Mouse (Mus musculus): ENCODE measurements around the gene Trpm6. TPM values are rescaled to one million over a fixed set of nuclear protein-coding genes. Genes with fewer than 3 reads are reported as not detected.

Gene Trpm6
- total RNA-seq, 2 experiments from 2014 or later: not detected

- no peak for DNase-seq (ENCODE audit: low spot score in 2 of 2)
These were observed 138.8 kb downstream of the Trpm6 start for GRCm38 (mm10) chr19:18888491-18889116.

- no peak for DNase-seq (ENCODE audit: low spot score in 2 of 2)
These were observed 139.4 kb downstream of the Trpm6 start for GRCm38 (mm10) chr19:18889117-18889627.

- DNase-seq (ENCODE audit: low spot score in 2 of 2): no peak
These were observed 139.8 kb downstream of the Trpm6 start for GRCm38 (mm10) chr19:18889632-18890031.

- DNase-seq (ENCODE audit: low spot score in 2 of 2): peak in 1 of 2 experiments; percentile 6
These were observed 140.4 kb downstream of the Trpm6 start for GRCm38 (mm10) chr19:18890216-18890615.

GRCm38 (mm10) chr19:18898238-18898637 is 148.5 kb downstream of the Trpm6 start:
- DNase-seq (ENCODE audit: low spot score in 2 of 2): no peak

GRCm38 (mm10) chr19:18902041-18902693 is 152.4 kb downstream of the Trpm6 start:
- DNase-seq (ENCODE audit: low spot score in 2 of 2): no peak

GRCm38 (mm10) chr19:18902694-18903067 is 152.9 kb downstream of the Trpm6 start:
- no peak for DNase-seq (ENCODE audit: low spot score in 2 of 2)

- no peak for DNase-seq (ENCODE audit: low spot score in 2 of 2)
These were observed 155.7 kb downstream of the Trpm6 start for GRCm38 (mm10) chr19:18905511-18905910.

- no peak for DNase-seq (ENCODE audit: low spot score in 2 of 2)
These were observed 159.9 kb downstream of the Trpm6 start for GRCm38 (mm10) chr19:18909641-18910040.

- DNase-seq (ENCODE audit: low spot score in 2 of 2): no peak
These were observed 162.1 kb downstream of the Trpm6 start for GRCm38 (mm10) chr19:18911755-18912340.

- DNase-seq (ENCODE audit: low spot score in 2 of 2): no peak
These were observed 191.6 kb downstream of the Trpm6 start for GRCm38 (mm10) chr19:18941391-18941790.

Other genes with a start within 250 kb of the Trpm6 start
- 100 to 1,000 TPM; 111 to 124 TPM for gene Ostf1, start 118.2 kb upstream of the Trpm6 start, total RNA-seq (2021)
- gene Nmrk1, start 118.0 kb upstream of the Trpm6 start, total RNA-seq (2021): 10 to 100 TPM; 11.1 to 14.3 TPM
- 10 to 100 TPM; 22.8 to 25.0 TPM for gene Carnmt1, start 79.2 kb upstream of the Trpm6 start, total RNA-seq (2021)
- gene D030056L22Rik, start 36.8 kb upstream of the Trpm6 start, total RNA-seq (2021): 10 to 100 TPM; 12.8 to 13.4 TPM